ENCODE assay signal across 15 mouse cellular contexts in the genomic region with DNA sequence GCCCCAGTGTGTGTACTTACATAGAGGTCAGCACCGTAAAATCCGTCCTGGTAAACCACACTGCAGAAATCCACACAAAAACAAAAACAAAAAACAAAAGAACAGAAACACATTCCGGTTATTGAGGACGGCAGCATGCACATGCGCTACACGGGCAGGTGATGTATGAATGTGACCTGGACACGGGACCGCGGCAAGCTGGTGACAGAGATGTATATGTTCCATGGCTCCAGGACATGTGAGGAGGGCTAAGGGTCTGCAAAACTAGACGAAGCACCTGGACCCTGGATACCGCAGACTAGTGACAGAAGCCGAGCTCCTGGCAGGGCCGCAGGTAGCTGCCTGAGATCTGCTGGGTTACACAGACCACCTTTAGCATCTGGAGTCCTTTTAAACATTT. TPM values are rescaled to one million over a fixed set of nuclear protein-coding genes. Genes with fewer than 3 reads are reported as not detected.
"Had no signal": no experiment of that assay in that cellular context is flagged by ENCODE, and none has a peak within 500 bp of the region (broad histone marks: within the 10 kb centered on the region; RNA-seq: fewer than 3 reads in every experiment).

No protein-coding gene starts in this region.

- H3K27me3 ChIP-seq: embryonic facial prominence, embryonic 12.5 days; embryonic facial prominence, embryonic 13.5 days; embryonic facial prominence, embryonic 15.5 days; forebrain, embryonic 12.5 days; forebrain, embryonic 13.5 days; forebrain, embryonic 15.5 days had no signal

- H3K9me3 ChIP-seq: embryonic facial prominence, embryonic 10.5 days; embryonic facial prominence, embryonic 12.5 days; embryonic facial prominence, embryonic 13.5 days; embryonic facial prominence, embryonic 15.5 days; forebrain, embryonic 10.5 days; forebrain, embryonic 12.5 days; forebrain, embryonic 13.5 days; forebrain, embryonic 15.5 days had no signal

- ATAC-seq: forebrain, embryonic 13.5 days; forebrain, embryonic 14.5 days; forebrain, embryonic 15.5 days; forebrain, embryonic 16.5 days; forebrain, postnatal 0 days had no signal

- H3K4me2 ChIP-seq: embryonic facial prominence, embryonic 12.5 days; embryonic facial prominence, embryonic 13.5 days; embryonic facial prominence, embryonic 15.5 days; forebrain, embryonic 12.5 days; forebrain, embryonic 13.5 days; forebrain, embryonic 15.5 days had no signal

- H3K27ac ChIP-seq: embryonic facial prominence, embryonic 10.5 days; embryonic facial prominence, embryonic 12.5 days; embryonic facial prominence, embryonic 13.5 days; embryonic facial prominence, embryonic 15.5 days; forebrain, embryonic 10.5 days; forebrain, embryonic 12.5 days; forebrain, embryonic 13.5 days; forebrain, embryonic 15.5 days; gastrocnemius, adult 2 months; heart, adult 2 months had no signal

- H3K9ac ChIP-seq: embryonic facial prominence, embryonic 12.5 days; embryonic facial prominence, embryonic 13.5 days; embryonic facial prominence, embryonic 15.5 days; forebrain, embryonic 12.5 days; forebrain, embryonic 13.5 days; forebrain, embryonic 15.5 days; forebrain, postnatal 0 days had no signal

- H3K4me3 ChIP-seq: embryonic facial prominence, embryonic 10.5 days; embryonic facial prominence, embryonic 12.5 days; embryonic facial prominence, embryonic 13.5 days; embryonic facial prominence, embryonic 15.5 days; erythroblast, embryonic 14.5 days; forebrain, embryonic 10.5 days; forebrain, embryonic 12.5 days; forebrain, embryonic 13.5 days; forebrain, embryonic 15.5 days; gastrocnemius, adult 2 months; heart, adult 2 months had no signal

- H3K4me1 ChIP-seq: forebrain, embryonic 10.5 days; forebrain, embryonic 12.5 days; forebrain, embryonic 13.5 days had no signal

RNA-seq across cellular contexts. Expression of a gene that starts 44.0 kb away (rescaled TPM):
- polyA plus RNA-seq: erythroblast, embryonic 14.5 days; forebrain, embryonic 11.5 days; forebrain, embryonic 12.5 days; forebrain, embryonic 13.5 days; forebrain, embryonic 14.5 days; forebrain, embryonic 15.5 days; forebrain, embryonic 16.5 days had no signal

RNA-seq across cellular contexts. Expression of a gene that starts 49.9 kb away (rescaled TPM):
- polyA plus RNA-seq: forebrain, embryonic 11.5 days; forebrain, embryonic 12.5 days; forebrain, embryonic 13.5 days; forebrain, embryonic 14.5 days; forebrain, embryonic 15.5 days; forebrain, embryonic 16.5 days; forebrain, postnatal 0 days had no signal
